Mouse (Mus musculus): ENCODE results near the gene Tmem223. TPM values are rescaled to one million over a fixed set of nuclear protein-coding genes. Genes with fewer than 3 reads are reported as not detected.

The Tmem223 gene
- polyA plus RNA-seq, 1 experiment from 2014 or later: 232 TPM

DNA sequence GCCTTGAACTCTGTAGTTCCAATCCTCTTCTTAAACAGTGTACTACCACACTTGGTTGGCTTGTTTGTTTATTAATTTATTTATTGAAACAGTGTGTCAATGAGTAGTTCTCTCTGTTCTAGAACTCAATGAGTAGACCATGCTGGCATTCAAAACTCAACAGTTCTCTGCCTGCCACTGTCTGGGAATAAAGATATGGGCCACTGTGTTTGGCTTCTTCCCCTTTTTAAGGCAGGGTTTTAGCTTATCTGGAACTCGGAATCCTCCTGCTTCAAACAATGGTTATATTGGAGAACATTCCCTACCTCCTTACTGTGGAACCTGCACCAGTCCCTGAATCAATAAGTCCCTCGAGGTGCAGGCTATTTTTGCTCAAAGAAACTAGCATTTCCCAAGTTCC lies 11.9 kb upstream of the Tmem223 start:
- Histone ChIP-seq H3K27me3 (ENCODE audit: control insufficient read depth, insufficient read depth, low read length) (no peaks in the 10 kb centered on the region), H3K9me3 (ENCODE audit: control insufficient read depth, low read length) (no peaks in the 10 kb centered on the region), H3K9ac (ENCODE audit: low read depth, low read length) (no peak overlapping the region), H3K36me3 (ENCODE audit: control insufficient read depth, insufficient read depth, low read length) (peaks cover 31% of the 10 kb centered on the region), H3K4me1 (ENCODE audit: control insufficient read depth, insufficient read depth, low read length) (peaks cover 14% of the 10 kb centered on the region; the same call in 1 of the 2 replicates), H3K4me2 (replicated peaks; ENCODE audit: low read depth, low read length) (peak overlapping the region; percentile 81; the same call in 1 of the 2 replicates), H3K4me3 (ENCODE audit: low read length) (no peak overlapping the region; the same call in 1 of the 2 replicates), H3K27ac (ENCODE audit: low read depth, low read length) (no peak overlapping the region)
- 90% methylated on average over 2 of the region's 2 CpGs for WGBS
- no peak for ATAC-seq (ENCODE audit: low FRiP score, low TSS enrichment)

DNA sequence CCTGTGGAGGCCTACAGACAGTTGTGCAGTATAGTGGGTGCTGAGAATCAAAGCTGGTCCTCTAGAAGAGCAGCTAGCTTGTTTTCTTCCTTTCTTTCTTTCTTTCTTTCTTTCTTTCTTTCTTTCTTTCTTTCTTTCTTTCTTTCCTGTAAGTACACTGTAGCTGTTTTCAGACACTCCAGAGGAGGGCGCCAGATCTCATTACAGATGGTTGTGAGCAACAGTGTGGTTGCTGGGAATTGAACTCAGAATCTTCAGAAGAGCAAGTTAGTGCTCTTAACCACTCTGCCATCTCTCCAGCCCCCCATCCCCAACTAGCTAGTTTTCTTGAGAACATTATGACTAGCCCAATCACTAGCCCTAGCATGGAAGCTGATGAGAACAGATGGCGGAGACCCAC lies 10.0 kb upstream of the Tmem223 start:
- H3K9ac ChIP-seq (ENCODE audit: low read depth, low read length): no peak overlapping the region
- peaks cover 37% of the 10 kb centered on the region for H3K36me3 ChIP-seq (ENCODE audit: control insufficient read depth, insufficient read depth, low read length)
- ATAC-seq (ENCODE audit: low FRiP score, low TSS enrichment): no peak
- no peak overlapping the region for H3K4me2 ChIP-seq (replicated peaks; ENCODE audit: low read depth, low read length)
- WGBS: 91% methylated on average over 2 of the region's 2 CpGs
- H3K4me1 ChIP-seq (ENCODE audit: control insufficient read depth, insufficient read depth, low read length): peaks cover 7% of the 10 kb centered on the region; the same call in 1 of the 2 replicates
- H3K27me3 ChIP-seq (ENCODE audit: control insufficient read depth, insufficient read depth, low read length): no peaks in the 10 kb centered on the region
- no peak overlapping the region for H3K27ac ChIP-seq (ENCODE audit: low read depth, low read length)
- H3K9me3 ChIP-seq (ENCODE audit: control insufficient read depth, low read length): peaks cover 11% of the 10 kb centered on the region
- H3K4me3 ChIP-seq (ENCODE audit: low read length): no peak overlapping the region

DNA sequence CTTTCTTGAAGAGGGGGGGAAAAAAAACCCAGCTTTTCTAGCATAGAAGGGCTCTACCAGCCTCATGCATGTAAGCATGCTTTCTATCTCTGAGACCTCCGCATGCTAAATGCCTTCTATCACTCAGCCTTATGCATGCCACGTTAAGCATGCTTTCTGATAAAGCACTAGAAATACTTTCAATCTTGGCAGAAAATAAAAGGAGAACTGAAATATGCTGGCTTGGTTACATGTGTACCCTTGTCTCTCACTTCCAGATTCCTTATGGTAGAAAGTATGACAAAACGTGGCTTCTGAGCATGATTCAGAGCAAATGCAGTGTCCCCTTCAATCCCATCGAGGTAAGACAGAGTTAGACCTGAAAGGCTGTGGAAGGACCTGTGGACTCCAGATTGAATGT lies 7.5 kb upstream of the Tmem223 start:
- Histone ChIP-seq H3K4me1 (ENCODE audit: control insufficient read depth, insufficient read depth, low read length) (peaks cover 3% of the 10 kb centered on the region; the same call in 1 of the 2 replicates), H3K27me3 (ENCODE audit: control insufficient read depth, insufficient read depth, low read length) (no peaks in the 10 kb centered on the region), H3K36me3 (ENCODE audit: control insufficient read depth, insufficient read depth, low read length) (peaks cover 61% of the 10 kb centered on the region), H3K27ac (ENCODE audit: low read depth, low read length) (no peak overlapping the region), H3K4me3 (ENCODE audit: low read length) (no peak overlapping the region), H3K9me3 (ENCODE audit: control insufficient read depth, low read length) (peaks cover 11% of the 10 kb centered on the region), H3K4me2 (replicated peaks; ENCODE audit: low read depth, low read length) (no peak overlapping the region), H3K9ac (ENCODE audit: low read depth, low read length) (no peak overlapping the region)
- WGBS: 92% methylated on average over 4 of the region's 4 CpGs
- ATAC-seq (ENCODE audit: low FRiP score, low TSS enrichment): no peak

DNA sequence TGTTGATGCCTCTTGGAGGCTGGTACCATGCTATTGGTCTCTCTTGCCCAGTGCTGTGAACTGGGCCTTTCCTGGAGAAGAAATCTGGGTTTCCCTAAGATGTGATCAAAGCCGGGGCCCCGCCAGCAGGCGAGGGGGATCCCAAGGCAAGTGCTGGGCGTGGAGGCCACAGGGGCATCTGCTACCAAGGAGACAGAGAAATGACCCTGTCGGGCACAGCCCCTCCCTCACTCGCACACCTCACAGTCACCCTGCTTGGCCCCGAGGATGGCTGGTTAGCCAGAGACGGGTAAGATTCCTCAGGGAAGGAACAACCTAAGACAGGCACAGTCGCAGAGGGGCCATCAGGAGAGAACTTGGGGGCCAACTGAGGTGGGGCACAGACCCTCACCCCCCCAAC lies 5.2 kb upstream of the Tmem223 start:
- Histone ChIP-seq H3K4me2 (replicated peaks; ENCODE audit: low read depth, low read length) (no peak overlapping the region), H3K4me3 (ENCODE audit: low read length) (no peak overlapping the region), H3K9me3 (ENCODE audit: control insufficient read depth, low read length) (peaks cover 11% of the 10 kb centered on the region), H3K4me1 (ENCODE audit: control insufficient read depth, insufficient read depth, low read length) (0 out of 2 replicates have a peak, but pooled peaks cover 4% of the 10 kb centered on the region), H3K27me3 (ENCODE audit: control insufficient read depth, insufficient read depth, low read length) (no peaks in the 10 kb centered on the region), H3K36me3 (ENCODE audit: control insufficient read depth, insufficient read depth, low read length) (peaks cover 81% of the 10 kb centered on the region), H3K27ac (ENCODE audit: low read depth, low read length) (no peak overlapping the region), H3K9ac (ENCODE audit: low read depth, low read length) (no peak overlapping the region)
- 96% methylated on average over 9 of the region's 9 CpGs for WGBS
- ATAC-seq (ENCODE audit: low FRiP score, low TSS enrichment): no peak

DNA sequence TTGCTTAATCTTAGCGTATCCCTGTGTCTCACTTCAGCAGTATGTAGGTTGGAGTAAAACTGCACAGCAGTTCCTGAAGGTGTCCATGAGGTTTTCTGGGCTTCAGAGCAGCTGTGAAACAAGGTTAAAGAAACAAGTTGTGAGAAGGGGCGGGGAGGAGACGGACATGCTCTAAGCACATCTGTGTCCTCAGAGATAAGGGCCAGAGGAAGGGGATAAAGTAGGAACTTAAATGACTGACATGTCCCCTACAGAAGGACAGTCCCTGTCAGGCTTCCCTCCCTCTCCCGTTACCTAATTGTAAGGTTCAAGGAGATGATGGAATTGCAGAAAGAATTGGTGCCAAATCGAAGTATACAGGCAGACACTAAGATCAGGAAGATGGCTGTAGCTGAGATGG lies 2.2 kb downstream of the Tmem223 start:
- H3K9ac ChIP-seq (ENCODE audit: low read depth, low read length): peak overlapping the region; percentile 96; the same call in 1 of the 2 replicates
- 84% methylated on average over 5 of the region's 5 CpGs for WGBS

DNA sequence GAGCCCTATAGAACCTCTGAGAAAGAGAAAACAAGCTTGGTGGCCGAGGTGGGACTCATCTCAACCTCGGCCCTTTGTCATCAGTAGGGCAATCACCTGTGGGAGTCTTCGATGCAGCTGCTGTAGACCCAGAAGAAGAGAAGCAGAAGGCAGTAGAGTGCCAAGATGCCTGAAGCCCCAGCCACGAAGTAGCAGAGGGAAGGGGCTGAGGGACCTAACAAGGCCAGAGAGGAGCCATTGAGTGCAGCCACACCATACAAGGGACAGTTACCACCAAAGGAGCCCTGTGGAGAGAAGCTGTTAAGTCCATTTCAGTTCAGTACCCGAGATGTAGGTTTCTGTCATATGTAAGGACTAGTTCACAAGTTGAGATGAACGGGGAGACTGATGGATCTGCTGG lies 2.6 kb downstream of the Tmem223 start:
- WGBS: 48% methylated on average over 6 of the region's 6 CpGs
- Histone ChIP-seq H3K4me3 (ENCODE audit: low read length) (peak overlapping the region; percentile 70), H3K9ac (ENCODE audit: low read depth, low read length) (peak overlapping the region; percentile 96; the same call in 1 of the 2 replicates), H3K9me3 (ENCODE audit: control insufficient read depth, low read length) (no peaks in the 10 kb centered on the region), H3K4me1 (ENCODE audit: control insufficient read depth, insufficient read depth, low read length) (peaks cover 25% of the 10 kb centered on the region), H3K4me2 (replicated peaks; ENCODE audit: low read depth, low read length) (peak overlapping the region; percentile 98), H3K27ac (ENCODE audit: low read depth, low read length) (peak overlapping the region; percentile 97; the same call in 1 of the 2 replicates), H3K36me3 (ENCODE audit: control insufficient read depth, insufficient read depth, low read length) (peaks cover 40% of the 10 kb centered on the region), H3K27me3 (ENCODE audit: control insufficient read depth, insufficient read depth, low read length) (no peaks in the 10 kb centered on the region)
- no peak for ATAC-seq (ENCODE audit: low FRiP score, low TSS enrichment)

More for the DNA sequence above, 2.2 kb downstream of the Tmem223 start:
- Histone ChIP-seq H3K36me3 (ENCODE audit: control insufficient read depth, insufficient read depth, low read length) (peaks cover 40% of the 10 kb centered on the region), H3K9me3 (ENCODE audit: control insufficient read depth, low read length) (no peaks in the 10 kb centered on the region), H3K4me2 (replicated peaks; ENCODE audit: low read depth, low read length) (peak overlapping the region; percentile 98), H3K4me3 (ENCODE audit: low read length) (peak overlapping the region; percentile 70; the same call in 1 of the 2 replicates), H3K4me1 (ENCODE audit: control insufficient read depth, insufficient read depth, low read length) (peaks cover 25% of the 10 kb centered on the region), H3K27me3 (ENCODE audit: control insufficient read depth, insufficient read depth, low read length) (no peaks in the 10 kb centered on the region), H3K27ac (ENCODE audit: low read depth, low read length) (0 out of 2 replicates have a peak overlapping the region, but pooled peaks have one; percentile 97)
- no peak for ATAC-seq (ENCODE audit: low FRiP score, low TSS enrichment)

DNA sequence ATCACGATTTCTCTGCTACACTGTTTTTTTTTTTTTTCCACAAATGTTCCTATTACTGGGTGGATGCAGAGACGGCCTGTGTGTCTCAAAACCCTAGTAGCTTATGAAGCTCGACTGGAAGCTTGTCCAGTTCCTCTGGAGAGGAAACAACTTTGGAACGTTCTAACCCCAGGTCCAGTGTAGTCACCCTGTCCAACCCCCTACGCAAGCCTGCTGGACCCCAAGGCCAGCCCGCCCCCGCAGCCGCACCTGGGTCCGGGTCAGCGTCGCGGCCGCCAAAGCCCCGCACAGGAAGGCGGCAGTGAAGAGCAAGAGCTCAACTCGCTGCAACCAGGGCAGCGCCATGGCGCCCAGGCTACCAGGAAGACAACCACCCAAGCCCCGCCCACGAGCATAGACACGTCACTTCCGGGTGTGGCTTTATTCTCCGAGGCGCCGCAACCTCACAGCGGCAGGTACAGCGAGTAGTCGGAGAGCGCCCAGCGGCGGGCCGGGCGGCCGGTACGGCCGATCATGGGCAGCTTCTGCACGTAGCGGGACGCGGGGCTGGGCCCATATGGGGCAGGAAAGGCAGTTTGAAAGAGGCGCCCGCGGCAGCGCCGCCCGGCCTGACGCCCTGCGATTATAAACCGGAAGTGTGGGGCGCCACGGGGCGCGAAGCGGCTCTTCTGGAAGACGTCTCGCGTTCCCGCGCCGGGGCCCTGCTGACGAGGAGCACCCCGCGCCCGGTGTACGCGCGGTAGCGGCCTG lies 3.5 kb downstream of the Tmem223 start, which contains the start of gene Tmem179b:
TSS of gene Tmem179b (minus strand) at position 382 of the 750 bp plus-strand sequence.
- H3K4me3 ChIP-seq (ENCODE audit: low read length): peak within 1 kb of the TSS; percentile 70
- H3K27ac ChIP-seq (ENCODE audit: low read depth, low read length): peak within 1 kb of the TSS; percentile 97
- H3K27me3 ChIP-seq (ENCODE audit: control insufficient read depth, insufficient read depth, low read length): no peaks in the 10 kb centered on the region
- WGBS: under 1% methylated on average over 68 of the region's 68 CpGs
- H3K4me2 ChIP-seq (replicated peaks; ENCODE audit: low read depth, low read length): peak within 1 kb of the TSS; percentile 98
- ATAC-seq (ENCODE audit: low FRiP score, low TSS enrichment): peak; percentile 93
- H3K9me3 ChIP-seq (ENCODE audit: control insufficient read depth, low read length): no peaks in the 10 kb centered on the region
- H3K4me1 ChIP-seq (ENCODE audit: control insufficient read depth, insufficient read depth, low read length): peaks cover 25% of the 10 kb centered on the region
- H3K9ac ChIP-seq (ENCODE audit: low read depth, low read length): peak within 1 kb of the TSS; percentile 96
- peaks cover 33% of the 10 kb centered on the region for H3K36me3 ChIP-seq (ENCODE audit: control insufficient read depth, insufficient read depth, low read length)

DNA sequence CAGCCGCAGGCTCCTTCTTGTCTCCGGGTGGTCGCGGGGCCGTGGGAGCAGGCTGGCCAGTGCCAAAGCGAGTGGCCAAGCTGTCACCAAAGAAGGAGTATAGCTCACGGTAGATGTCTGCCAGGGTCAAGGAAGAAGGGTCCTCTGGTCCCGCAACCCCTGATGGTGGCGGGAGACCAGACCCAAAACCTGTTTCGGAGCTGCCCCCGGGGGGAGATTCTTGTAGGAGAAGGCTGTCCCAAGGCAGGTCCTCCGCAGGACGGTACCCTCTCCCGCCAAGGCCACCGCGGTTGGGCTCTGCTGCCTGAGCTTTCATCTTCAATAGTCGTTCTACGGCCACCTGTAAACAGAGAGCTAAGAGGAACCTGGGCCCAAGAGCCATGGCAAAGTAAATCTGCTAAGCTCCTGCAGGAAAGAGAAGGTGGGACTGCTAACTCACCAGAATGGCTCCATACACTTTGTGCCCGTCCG lies 4.2 kb downstream of the Tmem223 start:
- peak overlapping the region; percentile 97 for H3K27ac ChIP-seq (ENCODE audit: low read depth, low read length)
- no peaks in the 10 kb centered on the region for H3K9me3 ChIP-seq (ENCODE audit: control insufficient read depth, low read length)
- H3K27me3 ChIP-seq (ENCODE audit: control insufficient read depth, insufficient read depth, low read length): no peaks in the 10 kb centered on the region
- 6% methylated on average over 18 of the region's 20 CpGs for WGBS
- peaks cover 30% of the 10 kb centered on the region for H3K36me3 ChIP-seq (ENCODE audit: control insufficient read depth, insufficient read depth, low read length)
- peak overlapping the region; percentile 70 for H3K4me3 ChIP-seq (ENCODE audit: low read length)
- peaks cover 25% of the 10 kb centered on the region for H3K4me1 ChIP-seq (ENCODE audit: control insufficient read depth, insufficient read depth, low read length)
- peak overlapping the region; percentile 98 for H3K4me2 ChIP-seq (replicated peaks; ENCODE audit: low read depth, low read length)
- ATAC-seq (ENCODE audit: low FRiP score, low TSS enrichment): peak; percentile 29
- H3K9ac ChIP-seq (ENCODE audit: low read depth, low read length): peak overlapping the region; percentile 96
